Mouse (Mus musculus) heart, postnatal 14 days (tissue): ENCODE measurements around the gene Tmem151b. TPM values are rescaled to one million over a fixed set of nuclear protein-coding genes. Genes with fewer than 3 reads are reported as not detected.

Experiments
- DNase-seq, 2 experiments: peaks; one replicate each; pipeline ENCODE4 v3.0.0; 2021 to 2022
- intact Hi-C: fragments of 180-260 bp; cut with DNase I; formaldehyde crosslinking; loops from one replicate; pipeline ENCODE4 v1.15.1; 2025
- total RNA-seq, 2 experiments: library from RNA; stranded (reverse); gene quantifications; 2 replicates each; pipeline ENCODE4 v1.2.3; 2021

The Tmem151b gene
- total RNA-seq, 2 experiments from 2014 or later = 0.07 to 0.49 TPM

GRCm38 (mm10) chr17:45584939-45585678 is 35.6 kb upstream of the Tmem151b start:
- intact Hi-C loops = loop anchor here (1.0 to 5.0 kb wide), 2 partner anchors 44 to 132 kb away; no protein-coding TSS in a partner anchor
- peak; percentile 87 to 92 for DNase-seq

DNA sequence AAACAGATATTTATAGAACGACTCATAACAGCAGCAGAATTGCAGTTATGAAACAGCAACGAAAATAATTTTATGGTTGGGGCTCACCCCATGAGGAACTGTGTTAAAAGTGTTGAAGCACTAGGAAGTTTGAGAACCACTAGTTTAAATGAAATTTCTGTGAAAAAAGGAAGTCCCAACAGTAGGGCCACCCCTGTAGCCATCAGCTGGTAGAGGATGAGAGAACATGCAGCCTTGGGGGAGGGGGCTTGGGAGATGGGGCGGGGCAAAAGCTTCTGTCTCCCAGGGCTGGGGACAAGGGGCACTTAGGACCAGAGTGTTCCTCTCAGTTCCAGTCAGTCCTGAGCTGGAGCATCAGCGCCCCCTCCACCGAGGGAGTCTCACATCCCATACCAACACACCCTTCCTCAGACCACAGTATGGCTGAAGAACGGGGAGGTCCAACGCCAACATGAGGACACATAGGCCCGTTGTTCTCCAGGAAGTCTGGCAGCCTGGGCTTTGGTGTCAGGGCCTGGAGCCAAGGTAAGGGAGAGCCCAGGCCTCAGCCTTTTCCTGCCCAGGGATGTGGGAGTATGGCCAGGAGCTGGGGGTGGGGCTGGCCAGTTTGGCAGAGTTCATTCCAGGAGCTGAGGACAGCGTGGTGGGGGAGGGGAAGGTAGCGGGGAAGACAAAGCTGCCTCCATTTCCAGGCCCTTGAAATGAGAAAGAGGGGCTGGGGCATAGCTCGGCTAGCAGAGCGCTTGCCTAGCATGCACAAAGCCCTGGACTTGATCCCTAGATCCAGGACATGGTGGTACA is 34.8 kb upstream of the Tmem151b start:
- peak; percentile 92 to 95 for DNase-seq
- intact Hi-C loops = loop anchor here (1.0 to 5.0 kb wide), 2 partner anchors 45 to 133 kb away; no protein-coding TSS in a partner anchor

DNA sequence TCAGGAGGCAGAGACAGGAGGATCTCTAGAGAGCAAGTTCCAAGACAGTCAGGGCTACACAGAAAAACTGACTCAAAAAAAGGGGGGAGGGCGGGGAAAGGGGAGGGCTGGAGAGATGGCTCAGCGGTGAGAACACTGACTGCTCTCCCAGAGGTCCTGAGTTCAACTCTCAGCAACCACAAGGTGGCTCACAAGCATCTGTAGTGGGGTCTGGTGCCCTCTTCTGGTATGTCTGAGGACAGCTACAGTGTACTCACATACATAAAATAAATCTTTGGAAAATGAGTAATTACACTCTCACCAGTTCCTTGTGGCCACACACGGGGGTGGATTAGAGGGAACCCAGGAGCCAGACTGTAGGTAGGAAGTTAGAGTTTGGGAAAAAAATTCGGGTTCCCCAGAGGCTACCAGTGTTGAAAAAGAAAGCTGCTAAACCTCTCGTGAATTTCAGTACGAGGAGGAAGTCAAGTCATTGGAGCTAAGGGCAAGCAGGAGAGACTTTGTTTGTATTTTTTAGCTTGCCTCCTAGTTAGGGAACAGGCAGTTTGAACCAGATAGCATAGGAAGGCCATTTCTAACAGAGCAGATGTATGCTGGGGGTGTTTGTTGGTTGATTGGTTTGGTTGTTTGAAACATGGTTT is 33.4 kb upstream of the Tmem151b start:
- no peak for DNase-seq
- intact Hi-C loops = loop anchor here (2.0 to 5.0 kb wide), 2 partner anchors 14 to 134 kb away; no protein-coding TSS in a partner anchor

DNA sequence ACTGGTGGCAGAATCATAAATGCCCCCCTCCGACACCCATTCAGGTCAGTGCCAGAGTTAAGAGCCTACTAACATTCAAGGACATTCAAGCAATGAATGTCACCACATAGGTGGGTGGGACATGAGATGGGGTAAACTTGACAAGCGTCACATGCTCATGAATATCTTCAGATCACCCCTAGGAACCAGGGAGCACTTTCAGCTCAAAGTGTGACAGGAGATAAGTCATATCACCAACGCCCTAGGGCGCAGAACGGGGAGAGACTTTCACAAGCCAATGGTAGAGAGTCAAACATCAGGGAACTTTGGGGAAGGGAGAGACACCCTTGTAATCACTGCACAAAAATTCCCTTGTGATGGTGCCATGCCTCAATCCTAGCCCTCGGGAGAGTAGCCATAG is 32.7 kb upstream of the Tmem151b start:
- no peak for DNase-seq
- intact Hi-C loops = loop anchor here (2.0 to 5.0 kb wide), 2 partner anchors 15 to 135 kb away; no protein-coding TSS in a partner anchor

DNA sequence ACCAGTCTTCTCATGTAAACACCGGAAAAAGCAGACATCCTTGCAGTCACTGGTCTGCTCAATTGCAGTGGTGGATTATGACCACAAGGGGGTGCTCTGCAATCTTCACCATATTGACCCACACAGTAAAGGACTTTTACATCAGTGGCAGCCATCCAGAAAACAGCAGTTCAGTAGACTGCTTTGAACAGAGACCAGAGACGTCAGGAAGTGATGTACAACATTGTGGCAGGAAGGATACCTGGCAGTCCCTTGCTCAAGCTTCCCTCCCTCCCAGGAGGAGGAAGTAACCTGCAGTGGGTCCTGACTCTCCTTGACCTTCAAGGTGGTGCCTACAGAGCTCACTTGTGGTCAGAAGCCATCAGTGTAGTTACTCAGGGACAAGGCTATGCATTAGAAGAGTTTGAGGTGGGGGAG is 32.1 kb upstream of the Tmem151b start:
- intact Hi-C loops = loop anchor here (2.0 to 5.0 kb wide), 2 partner anchors 61 to 136 kb away; no protein-coding TSS in a partner anchor
- DNase-seq = peak; percentile 73 to 81

GRCm38 (mm10) chr17:45580958-45581477 is 31.5 kb upstream of the Tmem151b start:
- peak in 1 of 2 experiments; percentile 55 for DNase-seq
- intact Hi-C loops = loop anchor here (2.0 to 5.0 kb wide), 2 partner anchors 62 to 136 kb away; no protein-coding TSS in a partner anchor

GRCm38 (mm10) chr17:45579554-45579953 is 30.1 kb upstream of the Tmem151b start:
- no peak for DNase-seq
- intact Hi-C loops = no loop called here

GRCm38 (mm10) chr17:45578843-45579242 is 29.4 kb upstream of the Tmem151b start:
- no peak for DNase-seq
- intact Hi-C loops = no loop called here

DNA sequence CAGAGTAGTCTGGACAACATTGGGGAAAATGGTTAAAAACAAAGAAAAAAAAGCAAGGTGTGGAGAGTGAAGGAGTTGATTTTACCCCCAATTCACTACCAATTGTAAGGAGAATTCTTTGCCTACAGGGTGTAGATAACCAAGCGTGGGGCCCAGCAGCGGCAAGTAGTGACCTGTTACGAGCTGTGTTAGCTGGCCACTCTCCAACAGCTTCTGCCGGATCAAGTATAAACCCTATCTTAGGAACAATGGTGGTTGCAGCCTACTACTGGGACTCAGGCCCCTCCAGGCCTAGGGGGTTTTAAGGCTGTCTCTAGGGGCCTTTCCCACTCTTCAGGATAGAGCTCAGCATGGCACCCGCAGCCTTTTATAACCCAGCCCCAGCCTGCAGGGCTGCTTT is 28.8 kb upstream of the Tmem151b start:
- no peak for DNase-seq
- intact Hi-C loops = no loop called here

- DNase-seq = no peak
- intact Hi-C loops = no loop called here
Observed at GRCm38 (mm10) chr17:45575123-45575897, 25.8 kb upstream of the Tmem151b start.

- peak; percentile 69 to 72 for DNase-seq
Observed at GRCm38 (mm10) chr17:45574129-45574761, 24.8 kb upstream of the Tmem151b start.

GRCm38 (mm10) chr17:45573780-45574123 is 24.3 kb upstream of the Tmem151b start:
- intact Hi-C loops = loop anchor here (5.0 kb wide), 1 partner anchor 589 kb away; the partner anchor contains the start of gene Gtpbp2
- peak; percentile 97 for DNase-seq

More at GRCm38 (mm10) chr17:45574129-45574761, 24.8 kb upstream of the Tmem151b start:
- intact Hi-C loops = loop anchor here (5.0 kb wide), 1 partner anchor 588 kb away; the partner anchor contains the start of gene Gtpbp2

DNA sequence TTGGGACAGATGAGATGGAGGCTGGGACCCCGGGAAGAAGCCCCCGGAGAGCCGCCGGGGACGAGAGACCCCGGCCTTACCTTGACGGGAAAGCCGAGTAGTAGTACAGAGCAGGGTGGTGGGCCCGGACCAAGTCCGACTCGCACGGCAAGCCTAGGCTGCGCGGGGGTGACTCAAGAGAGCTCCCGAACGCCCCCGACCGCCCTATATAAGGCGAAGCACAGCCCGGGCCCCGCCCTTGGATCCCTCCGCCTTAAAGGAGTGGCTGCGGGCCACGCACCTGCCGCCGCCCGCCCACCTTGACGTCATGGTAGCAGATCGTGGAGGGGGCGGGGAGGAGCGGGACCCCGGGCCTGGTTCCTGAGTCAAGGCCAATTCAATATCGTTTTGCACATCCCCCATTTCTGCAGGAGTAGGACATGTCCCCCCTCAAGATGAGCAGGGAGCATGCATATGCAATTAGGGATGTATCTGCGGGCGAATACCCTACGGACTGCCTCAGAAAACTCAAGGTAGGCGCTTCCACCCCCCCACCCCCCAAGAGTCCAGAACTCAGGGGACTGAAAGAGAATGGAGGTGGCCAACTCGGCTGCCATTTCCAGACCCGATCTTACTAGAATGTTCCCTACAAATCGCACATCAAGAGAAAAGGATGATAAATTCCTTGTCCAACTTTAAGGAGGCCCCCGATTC is 23.8 kb upstream of the Tmem151b start, which contains the start of gene Hsp90ab1:
Gene Hsp90ab1 (minus strand): TSS at position 185 of the 693 bp plus-strand sequence.
- DNase-seq = peak; percentile 99
- intact Hi-C loops = loop anchor here (5.0 kb wide), 1 partner anchor 589 kb away; the partner anchor contains the start of gene Gtpbp2

- DNase-seq = peak; percentile 80 to 84
- intact Hi-C loops = loop anchor here (5.0 kb wide), 1 partner anchor 590 kb away; the partner anchor contains the start of gene Gtpbp2
Observed at GRCm38 (mm10) chr17:45572103-45573086, 22.9 kb upstream of the Tmem151b start.

DNA sequence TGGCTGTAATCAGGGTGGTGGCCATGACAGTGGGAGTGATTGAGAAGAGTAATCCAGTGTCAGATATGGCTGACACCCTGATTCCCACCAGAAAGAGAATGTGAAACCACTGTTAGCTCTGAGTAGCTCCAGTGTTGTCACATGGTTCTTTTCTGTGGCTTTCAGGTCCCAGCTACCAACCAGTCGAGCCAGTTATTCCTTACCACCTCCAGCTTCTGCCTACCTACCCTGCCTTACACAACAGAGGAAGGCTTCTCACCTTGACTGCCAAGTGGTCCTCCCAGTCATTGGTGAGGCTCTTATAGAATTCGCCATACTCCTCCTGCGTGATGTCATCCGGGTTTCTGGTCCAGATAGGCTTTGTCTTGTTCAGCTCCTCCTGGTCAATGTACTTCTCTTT is 20.5 kb upstream of the Tmem151b start:
- no peak for DNase-seq
- intact Hi-C loops = loop anchor here (5.0 to 10.0 kb wide), 2 partner anchors 592 to 815 kb away; partner anchors contain the start of genes Gtpbp2 and Zfp318

- intact Hi-C loops = loop anchor here (10.0 kb wide), 1 partner anchor 816 kb away; the partner anchor contains the start of gene Zfp318
- no peak for DNase-seq
Observed at GRCm38 (mm10) chr17:45568990-45569389, 19.5 kb upstream of the Tmem151b start.
